Mouse (Mus musculus): ENCODE measurements around the gene Ggta1. TPM values are rescaled to one million over a fixed set of nuclear protein-coding genes. Genes with fewer than 3 reads are reported as not detected.
A peak's percentile ranks its signal among the peaks of the same experiment; 100 is the strongest.

Ggta1 gene
- polyA plus RNA-seq, 1 experiment = 7.1 TPM

DNA sequence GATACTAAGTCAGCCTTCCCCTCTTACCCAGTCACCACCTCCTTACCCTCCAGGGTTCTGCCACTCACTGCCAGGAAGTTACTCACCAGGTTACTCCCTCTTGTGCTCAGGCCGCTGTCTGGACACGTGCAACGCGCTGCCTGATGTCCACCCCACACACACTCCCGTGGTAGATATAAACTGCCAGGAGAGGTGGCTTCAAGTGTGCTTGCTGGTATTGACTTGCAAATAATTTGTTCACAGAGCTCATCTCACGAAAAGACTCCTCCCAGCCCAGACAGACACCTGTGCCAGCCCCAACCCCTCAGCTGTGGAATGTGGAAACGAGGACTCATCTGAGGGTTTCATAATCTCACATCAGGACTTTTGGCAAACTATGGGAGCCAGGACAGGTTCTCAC, 17.4 kb downstream of the Ggta1 start:
- no peak for DNase-seq (ENCODE audit: low read depth)
- TF ChIP-seq POLR2A (IDR thresholded peaks at IDR 0.05; ENCODE audit: borderline replicate concordance, extremely low read depth, insufficient read depth, insufficient read length, poor library complexity, severe bottlenecking) (no peak), CTCF (IDR thresholded peaks at IDR 0.05; ENCODE audit: borderline replicate concordance, extremely low read depth, insufficient read depth, insufficient read length) (no peak)

DNA sequence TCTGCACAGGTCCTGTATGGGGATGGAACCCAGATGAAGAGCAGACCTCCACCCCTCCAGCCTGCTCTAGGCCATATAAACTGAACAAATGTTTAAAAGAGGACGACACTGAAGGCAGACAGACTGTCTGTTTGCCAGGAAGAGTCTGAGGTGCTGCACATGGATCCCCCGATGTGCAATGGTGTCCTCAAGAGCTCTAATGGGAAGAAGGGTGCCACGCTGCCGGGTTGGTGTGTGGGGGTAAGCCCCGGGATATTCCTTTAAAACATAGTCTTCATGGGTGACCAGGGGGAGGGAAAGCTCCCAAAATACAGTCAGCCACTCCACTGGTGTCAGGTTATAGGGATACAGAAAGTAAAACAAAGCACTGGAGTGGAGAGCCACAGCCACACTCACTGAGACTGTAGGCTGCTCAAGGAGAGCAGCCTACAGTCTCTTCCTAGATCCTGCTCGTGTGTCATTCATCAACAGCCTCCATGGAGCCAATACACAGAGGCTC, 18.2 kb downstream of the Ggta1 start:
- DNase-seq (ENCODE audit: low read depth) = no peak

DNA sequence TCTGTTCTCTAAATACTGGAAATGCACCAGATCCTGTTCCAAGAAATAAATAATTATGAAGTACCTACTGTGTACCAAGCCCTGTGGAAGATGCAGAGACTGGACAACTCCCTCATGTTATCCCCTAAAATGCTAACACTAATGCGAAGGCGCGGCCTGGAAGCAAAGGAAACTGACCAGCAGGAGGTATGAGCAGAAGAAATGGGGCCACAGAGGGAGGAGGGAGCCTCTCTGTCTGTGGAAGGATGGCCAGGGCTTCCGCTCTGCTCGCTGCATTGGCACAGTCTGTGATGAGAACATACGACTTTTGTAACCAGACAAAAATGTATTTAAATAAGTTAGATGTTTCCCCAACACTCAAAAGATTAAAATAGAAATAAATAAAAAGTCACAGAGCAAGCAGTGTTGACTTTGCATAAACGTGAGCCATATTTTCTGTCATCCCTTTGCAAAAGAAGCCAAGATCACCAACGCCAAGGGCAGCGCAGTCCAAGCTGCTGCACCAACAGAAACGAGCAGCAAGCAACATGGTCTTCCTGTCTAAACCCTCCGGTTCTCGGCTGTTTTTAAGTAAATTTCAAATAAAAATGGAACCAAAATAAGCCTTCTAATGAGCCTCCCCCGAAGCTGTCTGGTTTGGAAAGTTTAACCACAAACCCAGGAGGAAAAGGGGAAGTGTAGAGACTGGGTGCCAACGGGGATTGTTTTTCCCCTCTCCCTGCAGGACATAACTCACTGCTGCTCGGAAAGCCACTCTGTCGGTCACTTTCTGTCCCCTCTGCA, 18.9 kb downstream of the Ggta1 start:
- TF ChIP-seq POLR2A (IDR thresholded peaks at IDR 0.05; ENCODE audit: borderline replicate concordance, extremely low read depth, insufficient read depth, insufficient read length, poor library complexity, severe bottlenecking) = no peak
- TF ChIP-seq CTCF (IDR thresholded peaks at IDR 0.05; ENCODE audit: borderline replicate concordance, extremely low read depth, insufficient read depth, insufficient read length) = no peak
- no peak for DNase-seq (ENCODE audit: low read depth)

More for the DNA sequence above, 18.2 kb downstream of the Ggta1 start:
- TF ChIP-seq CTCF (IDR thresholded peaks at IDR 0.05; ENCODE audit: borderline replicate concordance, extremely low read depth, insufficient read depth, insufficient read length) (no peak), POLR2A (IDR thresholded peaks at IDR 0.05; ENCODE audit: borderline replicate concordance, extremely low read depth, insufficient read depth, insufficient read length, poor library complexity, severe bottlenecking) (no peak)

DNA sequence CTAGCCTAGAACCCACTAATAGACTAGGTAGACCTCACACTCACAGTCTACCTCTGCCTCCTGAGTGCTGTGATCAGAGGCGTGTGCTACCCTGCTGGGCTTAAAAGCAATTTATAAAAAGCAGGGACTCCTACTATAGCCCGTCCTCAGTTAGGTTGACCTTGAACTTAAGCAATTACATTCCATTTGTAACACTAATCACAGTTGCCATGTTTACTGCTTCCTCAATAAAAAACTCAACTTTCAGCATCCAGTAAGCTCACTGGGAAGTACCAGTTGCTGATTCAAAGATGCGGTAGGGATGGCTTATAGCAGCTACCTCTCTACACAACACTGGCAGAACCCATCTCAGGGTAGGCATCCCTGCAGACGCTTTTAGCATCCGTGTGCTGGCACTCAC, 19.7 kb downstream of the Ggta1 start:
- DNase-seq (ENCODE audit: low read depth) = no peak
- no peak for TF ChIP-seq CTCF (IDR thresholded peaks at IDR 0.05; ENCODE audit: borderline replicate concordance, extremely low read depth, insufficient read depth, insufficient read length)
- no peak for TF ChIP-seq POLR2A (IDR thresholded peaks at IDR 0.05; ENCODE audit: borderline replicate concordance, extremely low read depth, insufficient read depth, insufficient read length, poor library complexity, severe bottlenecking)

DNA sequence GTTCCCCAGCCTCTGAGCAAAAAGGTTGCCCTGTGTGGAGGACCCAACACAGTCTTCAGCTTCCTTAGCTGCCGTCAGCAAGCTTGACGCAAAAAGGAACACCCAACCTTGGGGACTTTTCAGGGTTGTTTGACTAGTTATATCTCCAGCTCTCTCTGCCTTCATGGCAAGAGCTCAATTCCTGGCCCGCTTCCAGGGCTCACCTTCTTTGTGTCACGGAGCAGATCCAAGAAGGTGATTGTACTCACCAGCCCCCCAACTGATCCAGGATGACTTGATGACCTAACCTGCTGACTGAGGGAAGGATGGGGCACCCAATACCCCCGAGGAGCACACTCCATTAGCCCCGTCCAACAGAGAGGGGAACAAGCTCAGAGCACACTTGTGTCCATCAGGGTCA, 21.0 kb downstream of the Ggta1 start:
- DNase-seq (ENCODE audit: low read depth) = no peak
- TF ChIP-seq POLR2A (IDR thresholded peaks at IDR 0.05; ENCODE audit: borderline replicate concordance, extremely low read depth, insufficient read depth, insufficient read length, poor library complexity, severe bottlenecking) = no peak
- no peak for TF ChIP-seq CTCF (IDR thresholded peaks at IDR 0.05; ENCODE audit: borderline replicate concordance, extremely low read depth, insufficient read depth, insufficient read length)

DNA sequence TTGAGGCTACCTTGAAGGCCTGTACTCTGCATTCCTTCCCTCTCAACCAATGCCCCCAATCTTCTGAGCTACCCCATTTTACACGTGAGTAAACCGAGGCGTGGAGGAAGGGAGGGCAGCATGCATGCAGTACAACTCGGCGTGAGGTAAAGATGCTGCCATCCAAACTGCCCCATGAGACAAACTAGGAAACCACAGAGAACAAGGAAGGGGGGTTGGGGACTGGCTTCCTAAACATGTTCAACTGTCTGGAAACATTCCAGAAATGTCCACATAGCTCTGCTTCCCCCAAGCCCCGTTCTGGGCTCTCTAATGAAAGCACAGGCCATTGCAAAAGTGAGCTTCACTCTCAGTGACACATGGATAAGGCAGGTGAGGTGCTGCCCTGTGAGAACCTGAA, 21.6 kb downstream of the Ggta1 start:
- DNase-seq (ENCODE audit: low read depth) = no peak
- TF ChIP-seq POLR2A (IDR thresholded peaks at IDR 0.05; ENCODE audit: borderline replicate concordance, extremely low read depth, insufficient read depth, insufficient read length, poor library complexity, severe bottlenecking) = no peak
- no peak for TF ChIP-seq CTCF (IDR thresholded peaks at IDR 0.05; ENCODE audit: borderline replicate concordance, extremely low read depth, insufficient read depth, insufficient read length)

DNA sequence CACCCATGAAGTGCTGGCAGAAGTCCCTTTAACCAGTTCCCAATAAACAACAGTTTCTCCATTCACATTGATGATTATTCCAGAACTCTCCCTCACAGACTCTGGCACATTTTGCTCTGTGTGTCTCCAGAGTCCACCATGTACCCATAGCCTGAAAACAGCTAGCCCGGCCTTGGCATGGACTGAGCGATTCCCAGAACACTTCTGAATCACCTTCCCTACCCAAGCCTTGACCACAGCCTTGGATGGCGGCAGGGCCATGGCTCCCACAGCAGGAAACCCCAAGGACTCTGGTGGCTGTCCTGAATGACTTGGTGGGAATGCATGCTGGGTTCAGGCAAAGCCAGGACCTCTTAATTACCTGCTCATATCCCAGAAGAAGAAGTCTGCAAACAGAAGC, 22.6 kb downstream of the Ggta1 start:
- no peak for TF ChIP-seq CTCF (IDR thresholded peaks at IDR 0.05; ENCODE audit: borderline replicate concordance, extremely low read depth, insufficient read depth, insufficient read length)
- no peak for TF ChIP-seq POLR2A (IDR thresholded peaks at IDR 0.05; ENCODE audit: borderline replicate concordance, extremely low read depth, insufficient read depth, insufficient read length, poor library complexity, severe bottlenecking)
- DNase-seq (ENCODE audit: low read depth) = no peak

DNA sequence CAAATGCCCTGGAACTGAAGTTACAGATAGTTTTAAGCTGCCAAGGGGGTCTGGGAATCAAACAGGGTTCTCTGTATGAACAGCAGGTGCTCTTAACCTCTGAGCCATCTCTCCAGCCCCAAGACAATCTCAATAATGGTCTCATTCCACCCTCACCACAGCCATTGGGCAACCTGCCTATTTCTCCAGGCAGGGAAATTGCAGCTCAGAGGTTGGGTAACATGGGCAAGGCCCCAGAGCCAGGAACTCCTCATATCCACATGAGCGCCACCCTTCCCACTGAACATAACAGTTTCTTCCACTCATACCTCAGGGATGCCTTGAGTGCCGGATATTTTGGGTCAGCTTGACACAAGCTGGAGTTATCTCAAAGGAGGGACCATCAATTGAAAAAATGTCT, 25.2 kb downstream of the Ggta1 start:
- TF ChIP-seq POLR2A (IDR thresholded peaks at IDR 0.05; ENCODE audit: borderline replicate concordance, extremely low read depth, insufficient read depth, insufficient read length, poor library complexity, severe bottlenecking) = no peak
- no peak for TF ChIP-seq CTCF (IDR thresholded peaks at IDR 0.05; ENCODE audit: borderline replicate concordance, extremely low read depth, insufficient read depth, insufficient read length)
- no peak for DNase-seq (ENCODE audit: low read depth)

DNA sequence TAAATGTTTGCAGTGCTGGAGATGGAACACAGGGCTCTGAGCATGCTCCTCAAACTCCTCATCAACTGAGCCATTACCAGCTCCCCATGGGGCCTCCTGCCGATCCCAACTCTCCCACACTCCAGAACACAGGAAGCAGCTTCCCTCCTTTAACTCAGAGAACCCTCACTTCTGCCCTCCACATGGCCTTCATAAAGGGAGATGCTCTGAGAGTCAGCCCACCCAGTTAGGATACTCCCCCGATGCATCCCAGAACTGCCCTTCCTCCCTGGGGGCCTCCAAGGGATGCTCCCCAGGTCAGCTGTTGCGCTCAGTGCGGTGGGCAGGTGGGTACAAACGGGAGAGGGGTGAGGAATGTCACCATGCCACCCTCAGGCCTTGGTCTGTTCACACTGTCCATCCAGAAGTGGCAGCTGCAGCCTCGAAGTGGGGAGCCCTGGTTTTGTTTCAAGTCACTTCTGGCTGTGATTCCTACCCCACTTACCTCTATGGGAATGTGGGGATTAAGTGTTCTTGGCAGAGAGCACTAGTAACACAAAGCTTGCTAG, 28.4 kb downstream of the Ggta1 start:
- TF ChIP-seq CTCF (IDR thresholded peaks at IDR 0.05; ENCODE audit: borderline replicate concordance, extremely low read depth, insufficient read depth, insufficient read length) = no peak
- no peak for TF ChIP-seq POLR2A (IDR thresholded peaks at IDR 0.05; ENCODE audit: borderline replicate concordance, extremely low read depth, insufficient read depth, insufficient read length, poor library complexity, severe bottlenecking)
- no peak for DNase-seq (ENCODE audit: low read depth)

DNA sequence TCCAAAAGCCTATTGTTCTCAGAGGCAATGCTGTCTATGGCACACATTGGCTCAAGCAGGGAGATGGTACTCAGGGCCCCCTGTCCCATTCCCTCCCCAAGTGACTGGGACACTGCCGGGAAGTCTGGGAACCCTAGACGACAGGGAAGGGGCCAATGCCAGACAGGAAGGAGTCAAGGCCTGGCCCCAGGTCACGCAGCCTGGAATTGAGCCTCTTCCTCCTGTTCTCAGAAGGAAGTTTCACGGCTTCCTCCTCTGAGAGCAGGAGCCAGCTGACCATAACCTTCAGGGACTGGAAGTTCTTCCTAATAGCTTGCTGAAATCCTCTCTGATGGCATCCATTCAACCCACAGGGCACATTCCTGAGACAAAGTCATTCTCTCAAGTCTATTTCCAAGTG, 29.6 kb downstream of the Ggta1 start:
- DNase-seq (ENCODE audit: low read depth) = no peak
- TF ChIP-seq POLR2A (IDR thresholded peaks at IDR 0.05; ENCODE audit: borderline replicate concordance, extremely low read depth, insufficient read depth, insufficient read length, poor library complexity, severe bottlenecking) (no peak), CTCF (IDR thresholded peaks at IDR 0.05; ENCODE audit: borderline replicate concordance, extremely low read depth, insufficient read depth, insufficient read length) (no peak)

DNA sequence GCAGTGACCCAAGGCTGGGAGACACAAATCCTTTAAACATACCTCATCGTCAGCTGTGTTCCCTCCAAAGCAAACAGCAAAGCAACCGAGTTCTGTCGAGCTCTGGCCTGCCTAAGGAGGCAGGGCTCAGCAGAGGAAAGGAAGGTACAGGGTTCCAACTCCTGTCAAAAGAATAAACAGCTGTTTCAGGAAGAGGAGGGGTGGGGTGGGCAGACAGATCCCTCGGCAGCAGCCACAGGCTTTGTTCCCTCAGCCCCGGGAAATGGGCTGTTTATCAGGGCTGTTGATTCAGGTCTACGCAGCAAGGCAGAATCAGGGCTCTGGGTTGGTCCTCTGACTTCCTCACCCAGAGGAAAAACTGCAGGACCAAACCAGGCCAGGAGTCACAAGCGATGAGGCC, 30.6 kb downstream of the Ggta1 start:
- DNase-seq (ENCODE audit: low read depth) = peak; percentile 5
- TF ChIP-seq POLR2A (IDR thresholded peaks at IDR 0.05; ENCODE audit: borderline replicate concordance, extremely low read depth, insufficient read depth, insufficient read length, poor library complexity, severe bottlenecking) (no peak), CTCF (IDR thresholded peaks at IDR 0.05; ENCODE audit: borderline replicate concordance, extremely low read depth, insufficient read depth, insufficient read length) (no peak)

DNA sequence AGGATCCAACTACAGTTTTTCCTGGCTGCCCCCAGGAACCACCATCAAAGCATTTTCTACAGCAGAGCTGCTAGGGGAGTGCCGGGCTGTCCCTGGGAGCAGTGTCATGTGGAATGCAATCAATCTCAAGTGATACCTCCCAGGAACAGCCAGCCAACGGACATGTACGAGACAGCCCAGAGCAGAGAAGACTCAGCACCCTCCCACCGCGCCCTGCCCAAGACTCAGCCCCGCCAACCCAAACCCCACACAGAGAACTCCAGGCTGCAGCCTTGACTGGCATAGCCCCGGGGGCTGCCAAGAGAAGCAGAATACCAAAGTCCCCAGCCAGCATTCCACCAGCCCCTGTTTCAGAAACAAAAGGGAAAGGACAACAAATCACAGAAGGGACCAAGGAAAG, 31.0 kb downstream of the Ggta1 start:
- peak; percentile 9 for DNase-seq (ENCODE audit: low read depth)
- no peak for TF ChIP-seq POLR2A (IDR thresholded peaks at IDR 0.05; ENCODE audit: borderline replicate concordance, extremely low read depth, insufficient read depth, insufficient read length, poor library complexity, severe bottlenecking)
- TF ChIP-seq CTCF (IDR thresholded peaks at IDR 0.05; ENCODE audit: borderline replicate concordance, extremely low read depth, insufficient read depth, insufficient read length) = no peak

Data from brain, embryonic 14.5 days (tissue).